Mouse (Mus musculus) ES-E14 (cell line): ENCODE results near the gene Ppm1g.

Source experiments
- CHD2 ChIP-seq: IDR thresholded peaks from 2 replicates; pipeline ENCODE4 v1.6.1; 2014; ENCODE audit warnings: mild to moderate bottlenecking, low read depth, low read length, inconsistent platforms
- MAFK ChIP-seq: IDR thresholded peaks from 2 replicates; pipeline ENCODE4 v1.6.1; 2014; ENCODE audit warnings: mild to moderate bottlenecking, low read depth, low read length, inconsistent platforms; ENCODE audit not compliant: insufficient read depth
- ZC3H11A ChIP-seq: IDR thresholded peaks from 2 replicates; pipeline ENCODE4 v1.6.1; 2012; ENCODE audit warnings: low read depth, mild to moderate bottlenecking, inconsistent platforms, low read length, borderline replicate concordance
- ZNF384 ChIP-seq: IDR thresholded peaks from 2 replicates; pipeline ENCODE4 v1.6.1; 2012; ENCODE audit warnings: low read depth, low read length, inconsistent platforms

DNA sequence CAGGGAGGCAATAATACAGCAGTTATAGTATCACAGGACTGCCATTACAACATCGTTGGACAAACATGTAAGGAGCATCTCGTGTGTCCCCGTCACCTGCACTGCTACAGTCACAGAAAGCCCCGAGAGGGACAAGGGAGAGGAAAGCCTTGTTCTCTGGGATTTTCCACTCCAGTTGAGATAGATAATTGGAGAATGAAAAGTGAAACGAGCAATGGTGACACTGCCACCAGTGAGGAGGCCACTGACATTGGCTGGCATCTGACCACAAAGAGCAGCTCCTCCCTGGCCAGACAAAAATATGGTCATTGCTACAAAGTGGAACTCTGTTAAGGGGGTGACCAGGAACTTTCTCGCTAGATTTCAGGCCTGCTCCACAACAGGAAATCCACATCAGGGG is 47.2 kb upstream of the Ppm1g start:
- TF ChIP-seq CHD2: no peak
- no peak for TF ChIP-seq ZC3H11A
- TF ChIP-seq ZNF384: no peak
- TF ChIP-seq MAFK: no peak
